Mouse (Mus musculus): ENCODE measurements around the gene Rasgrf2. TPM values are rescaled to one million over a fixed set of nuclear protein-coding genes. Genes with fewer than 3 reads are reported as not detected.
"Not testable (repeated sequence)": the region's sequence is repeated elsewhere in the genome, so short reads cannot be mapped to it uniquely, and the experiment has no call there.

Rasgrf2 gene
- 1 to 10 TPM; 6.0 to 6.9 TPM for total RNA-seq (2021)

DNA sequence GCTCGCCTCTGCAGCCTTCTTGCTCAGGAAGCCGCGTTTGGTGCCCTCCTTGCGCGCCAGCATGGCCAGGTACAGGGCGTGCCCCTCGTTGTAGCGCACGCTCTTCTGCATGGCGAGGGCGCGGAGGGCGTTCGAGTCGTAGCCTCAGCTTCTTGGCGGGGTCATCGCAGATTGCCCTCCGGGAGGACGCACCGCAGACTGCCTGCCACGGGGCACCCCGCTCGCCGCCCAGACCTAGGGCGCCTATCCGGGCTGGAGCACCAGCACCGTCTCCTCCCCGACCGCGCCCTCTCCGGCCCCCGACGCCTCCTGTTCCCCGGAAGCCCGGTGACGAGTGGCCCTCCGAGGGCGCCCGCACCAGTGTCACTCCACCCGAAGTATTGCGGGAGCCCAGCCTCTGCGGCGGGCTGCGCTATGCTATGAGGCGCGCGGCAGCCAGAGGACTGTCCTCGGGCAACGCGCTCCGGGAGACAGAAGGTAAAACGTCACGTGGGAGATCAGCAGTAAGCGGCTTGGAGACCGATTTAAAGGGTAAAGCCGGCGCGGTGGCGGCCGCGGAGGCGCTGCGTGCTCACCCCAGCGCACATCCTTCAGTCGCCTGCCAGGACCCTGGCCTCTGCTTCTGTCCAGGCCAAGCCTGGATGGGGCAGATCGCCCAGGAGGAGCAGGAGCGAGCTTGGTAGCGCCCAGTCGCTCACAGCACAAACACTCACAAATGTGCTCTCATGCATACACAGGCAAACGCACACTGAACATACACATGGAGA, at the start of gene Rasgrf2:
Gene Rasgrf2, minus strand, starts transcription at position 273 of the 767 bp plus-strand sequence.
- DNase-seq (ENCODE audit: low spot score): no peak

DNA sequence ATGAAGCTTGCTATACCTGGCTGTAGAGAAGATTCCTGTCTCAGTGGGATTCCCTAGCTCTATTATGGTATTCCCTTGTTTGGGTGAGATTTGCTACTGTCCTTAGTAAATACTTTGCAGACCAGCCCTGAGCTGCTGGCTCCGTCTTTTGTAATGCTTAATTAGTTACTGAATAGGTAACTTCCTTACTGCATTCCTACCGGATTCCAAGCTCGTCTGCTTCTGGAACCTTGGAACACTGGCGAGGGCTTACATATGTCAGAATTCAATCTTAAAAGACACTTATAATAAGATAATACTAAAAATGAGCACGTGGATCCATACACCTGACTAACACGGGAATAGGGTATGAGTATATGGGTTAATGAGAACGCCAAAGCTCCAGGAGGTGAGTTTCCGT, 41.2 kb upstream of the Rasgrf2 start:
- DNase-seq (ENCODE audit: low spot score); intact Hi-C loops (cut with DNase I): not testable (repeated sequence)

More for the DNA sequence above, at the start of gene Rasgrf2:
- intact Hi-C loops (cut with DNase I): no loop called here

DNA sequence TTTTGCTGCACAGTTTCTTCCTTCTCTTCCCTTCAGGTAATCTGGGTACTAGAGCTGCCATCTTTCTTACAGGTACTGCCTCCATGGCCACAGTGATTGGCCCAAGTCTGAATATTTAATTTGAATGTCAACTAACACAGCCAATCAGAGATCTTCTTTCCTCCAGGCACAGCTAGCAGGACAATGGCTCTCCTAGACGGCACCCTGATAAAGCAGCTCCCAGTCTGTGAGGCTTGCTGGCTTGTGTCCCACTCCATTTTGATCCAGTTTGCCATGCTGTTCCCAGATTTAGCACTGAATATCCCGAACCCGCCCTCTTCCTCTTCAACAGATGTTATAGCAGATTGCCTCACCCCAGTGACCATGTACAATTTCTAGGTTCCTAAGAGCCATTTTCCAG, 19.1 kb upstream of the Rasgrf2 start:
- no peak for DNase-seq (ENCODE audit: low spot score)
- intact Hi-C loops (cut with DNase I): no loop called here

DNA sequence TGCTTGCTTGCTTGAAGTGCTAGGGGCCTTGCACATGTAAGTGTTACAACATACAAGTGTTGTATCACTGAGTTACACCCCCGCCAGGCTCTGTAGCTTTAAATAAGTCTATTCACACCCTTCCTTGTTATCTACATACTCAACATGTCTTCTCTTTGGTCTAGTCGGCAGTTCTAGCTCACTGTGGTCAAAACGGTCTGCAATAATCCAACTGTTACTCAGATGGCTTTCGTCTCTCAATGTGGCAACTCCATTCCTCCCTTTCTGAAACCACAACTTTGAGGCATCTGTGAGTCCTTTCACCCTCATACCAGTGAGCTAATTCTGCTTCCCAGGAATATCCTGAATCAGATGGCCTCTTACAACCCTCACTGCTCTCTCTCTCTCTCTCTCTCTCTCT, 17.4 kb upstream of the Rasgrf2 start:
- intact Hi-C loops (cut with DNase I): no loop called here
- no peak for DNase-seq (ENCODE audit: low spot score)

DNA sequence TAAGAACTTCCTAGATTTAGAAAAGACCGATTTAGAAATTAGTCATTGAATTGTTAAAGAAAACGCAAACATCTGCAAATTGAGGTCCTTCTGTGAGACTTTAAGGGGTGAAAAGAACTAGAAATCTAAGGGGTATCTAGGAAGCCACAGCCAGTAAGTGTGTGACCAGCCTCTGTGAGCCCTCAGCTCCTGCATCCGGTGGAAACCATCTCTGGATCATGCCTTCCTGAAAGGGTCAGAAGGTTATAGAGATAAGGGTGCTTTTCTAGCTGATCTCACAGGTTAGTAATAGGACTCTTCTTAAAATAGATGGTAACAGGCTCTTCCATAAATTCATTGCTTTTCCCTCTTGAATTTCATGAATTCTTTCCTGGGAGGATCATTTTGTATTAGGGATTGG, 3.3 kb upstream of the Rasgrf2 start:
- intact Hi-C loops (cut with DNase I): no loop called here

DNA sequence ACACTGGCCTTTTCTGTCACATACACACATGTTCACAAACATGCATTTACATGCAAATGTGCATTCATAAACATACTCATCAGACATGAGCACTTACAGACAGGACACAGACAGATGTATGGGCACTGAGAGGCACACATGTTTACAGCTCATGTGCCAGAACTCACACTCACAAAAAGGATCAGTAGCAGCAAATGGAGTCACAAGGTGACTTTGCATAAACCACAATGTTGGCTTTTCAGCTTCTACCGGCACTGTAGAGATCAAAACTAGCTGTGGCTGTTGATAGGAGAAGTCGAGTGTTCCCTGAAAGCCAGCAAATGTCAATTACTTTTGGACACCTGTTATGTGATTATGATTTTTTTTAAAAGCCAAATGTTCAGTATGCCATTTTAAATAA, 1.1 kb upstream of the Rasgrf2 start:
- intact Hi-C loops (cut with DNase I): no loop called here
- DNase-seq (ENCODE audit: low spot score): no peak

More for the DNA sequence above, 3.3 kb upstream of the Rasgrf2 start:
- DNase-seq (ENCODE audit: low spot score): no peak

DNA sequence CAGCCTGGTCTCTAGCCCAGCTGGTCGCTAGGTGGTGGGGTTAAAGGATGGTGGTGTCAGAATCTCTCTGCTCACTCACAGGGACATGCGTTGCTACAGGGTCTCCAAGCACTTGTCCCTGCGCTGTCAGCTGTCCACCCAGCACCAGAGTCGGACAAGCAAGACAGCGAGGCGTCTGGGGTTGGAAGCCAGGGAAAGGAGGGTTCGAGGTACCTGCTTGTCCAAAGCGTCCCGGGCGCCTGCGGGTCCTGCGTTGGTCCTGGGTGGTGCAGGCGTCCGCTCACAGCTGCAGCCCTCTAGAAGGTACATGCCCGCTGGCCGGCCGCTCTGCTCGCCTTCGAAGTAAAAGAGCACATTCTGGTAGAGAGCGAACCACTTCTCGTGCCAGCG, 467 bp downstream of the Rasgrf2 start:
- intact Hi-C loops (cut with DNase I): no loop called here
- DNase-seq (ENCODE audit: low spot score): no peak

DNA sequence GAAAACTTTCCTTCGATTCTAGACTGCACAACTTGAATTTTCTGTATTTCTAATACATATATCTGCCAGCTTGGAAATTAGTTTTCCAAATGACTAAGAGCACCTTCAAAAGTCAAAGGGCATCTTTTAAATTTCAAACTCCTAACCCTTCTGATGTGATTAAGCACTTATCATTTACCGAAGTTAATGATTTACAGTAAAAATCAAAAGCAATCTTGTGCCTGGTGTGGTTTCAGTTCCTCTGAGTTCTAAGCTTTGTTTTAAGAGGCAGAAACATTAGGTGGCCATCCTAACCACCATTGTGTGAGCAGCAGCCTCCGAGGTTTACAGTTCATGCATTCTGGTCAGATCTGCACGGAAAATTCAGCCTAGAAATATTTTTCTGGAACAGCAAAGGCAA, 1.6 kb downstream of the Rasgrf2 start:
- intact Hi-C loops (cut with DNase I): no loop called here
- DNase-seq (ENCODE audit: low spot score): no peak

DNA sequence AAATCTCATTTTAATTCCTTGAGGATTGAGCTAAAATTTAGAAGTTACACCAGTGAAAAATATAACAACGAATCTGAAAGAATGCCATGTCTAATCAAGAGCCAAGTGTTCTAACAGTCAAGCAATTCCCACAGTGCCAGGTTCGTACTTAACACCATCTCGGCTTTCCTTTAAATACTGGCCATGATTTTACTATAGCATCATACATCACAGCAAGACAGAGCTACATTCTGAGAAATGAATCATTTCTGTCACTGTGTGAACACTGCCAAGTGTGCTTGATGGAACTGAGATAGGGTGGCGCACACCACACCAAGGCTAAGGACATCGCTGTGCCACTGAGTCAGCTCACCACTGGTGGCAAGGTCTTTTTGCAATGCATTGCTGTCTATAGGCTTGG, 5.6 kb downstream of the Rasgrf2 start:
- intact Hi-C loops (cut with DNase I): no loop called here
- DNase-seq (ENCODE audit: low spot score): no peak

DNA sequence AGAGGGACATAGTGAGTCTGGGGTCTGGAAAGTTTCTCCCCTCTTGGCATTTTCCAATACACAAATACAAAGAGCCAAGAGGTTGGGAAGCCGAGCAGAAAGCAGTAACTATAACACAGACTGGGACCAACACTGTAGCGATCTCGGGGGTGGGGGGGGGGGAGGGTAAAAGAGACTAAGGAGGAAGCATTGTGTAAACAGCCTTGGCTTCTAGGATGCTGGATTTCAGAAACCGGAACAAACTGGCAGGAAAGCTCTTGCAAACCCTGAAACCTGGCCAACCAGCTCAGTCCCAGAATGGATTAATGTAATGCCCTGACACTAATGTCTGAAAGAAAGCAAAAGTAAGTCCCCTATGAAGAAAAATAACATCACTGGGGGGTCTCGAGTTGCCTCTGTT, 11.8 kb downstream of the Rasgrf2 start:
- no peak for DNase-seq (ENCODE audit: low spot score)
- intact Hi-C loops (cut with DNase I): no loop called here

DNA sequence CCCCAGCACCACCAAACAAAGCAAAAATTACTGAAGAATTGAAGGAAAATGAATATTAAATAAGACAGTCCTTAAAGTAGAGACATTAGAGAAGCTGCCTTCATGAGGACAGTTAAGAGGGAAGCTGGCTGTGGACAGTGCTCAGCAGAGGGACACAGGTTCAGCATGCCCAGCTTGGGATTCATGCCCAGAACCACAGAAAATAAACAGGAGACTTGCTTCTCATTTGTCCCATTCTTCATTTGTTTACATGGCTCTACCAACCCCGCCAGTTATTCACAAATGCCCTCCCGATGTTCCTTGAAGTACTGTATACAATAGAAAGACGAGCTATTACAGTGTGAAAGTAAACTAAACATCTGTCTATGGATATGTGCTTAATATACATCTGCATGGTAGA, 17.4 kb downstream of the Rasgrf2 start:
- intact Hi-C loops (cut with DNase I): no loop called here
- DNase-seq (ENCODE audit: low spot score): no peak

DNA sequence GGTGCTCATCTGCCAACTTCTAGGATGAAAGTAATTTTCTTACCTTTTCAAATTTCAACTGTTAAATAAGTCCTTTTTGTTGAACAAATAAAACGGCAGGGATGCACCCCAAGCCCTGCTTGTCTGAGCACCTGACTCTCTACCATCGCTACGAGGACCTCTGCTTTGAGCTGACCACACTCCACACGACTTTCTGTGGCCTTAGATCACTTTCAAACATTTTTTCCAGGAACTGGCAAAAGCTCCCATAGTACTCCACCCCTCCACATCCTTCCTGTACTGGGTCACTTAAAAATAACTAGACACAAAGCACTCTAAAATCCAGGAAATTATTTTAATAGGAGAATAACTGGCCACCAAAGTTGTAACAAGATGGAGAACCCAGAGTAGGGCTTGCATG, 23.2 kb downstream of the Rasgrf2 start:
- DNase-seq (ENCODE audit: low spot score): no peak
- intact Hi-C loops (cut with DNase I): no loop called here

DNA sequence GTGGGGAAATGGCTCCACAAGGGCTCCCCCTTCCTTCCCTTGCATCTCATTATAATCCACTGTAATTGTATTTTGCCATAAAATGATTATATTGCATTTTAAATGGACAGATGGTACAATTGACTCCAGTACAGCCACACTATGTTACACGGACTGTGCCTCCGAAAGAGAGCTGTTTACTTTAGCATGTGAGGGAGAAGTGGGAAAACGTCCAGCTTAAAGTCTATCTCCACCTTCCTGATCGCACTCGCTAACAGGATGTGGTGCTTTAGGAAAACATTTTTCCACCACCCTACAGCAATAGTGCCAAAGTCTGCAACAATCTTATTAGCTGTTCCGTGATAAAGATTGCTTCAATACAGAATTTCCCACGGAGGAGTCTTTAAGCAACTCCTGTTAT, 27.2 kb downstream of the Rasgrf2 start:
- DNase-seq (ENCODE audit: low spot score): no peak
- intact Hi-C loops (cut with DNase I): no loop called here

DNA sequence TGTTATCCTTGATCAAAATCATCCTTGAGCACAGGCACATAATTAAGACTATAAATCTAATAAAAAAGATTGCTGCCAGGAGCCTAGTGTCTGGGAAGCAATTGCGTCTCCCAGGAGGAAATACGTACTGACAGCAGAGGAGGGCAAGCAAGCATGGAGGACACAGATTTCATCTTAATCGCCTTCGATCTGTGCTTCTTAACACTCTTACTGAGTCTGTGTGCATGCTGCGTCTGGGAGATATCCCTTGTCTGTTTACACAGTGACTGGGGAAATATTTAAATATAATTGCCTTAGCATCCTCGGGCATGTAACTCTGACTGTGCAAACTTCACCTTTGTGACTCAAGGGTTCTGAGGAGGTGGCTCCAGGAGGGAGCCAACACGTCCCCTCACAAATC, 33.0 kb downstream of the Rasgrf2 start:
- intact Hi-C loops (cut with DNase I): no loop called here
- DNase-seq (ENCODE audit: low spot score): no peak

DNA sequence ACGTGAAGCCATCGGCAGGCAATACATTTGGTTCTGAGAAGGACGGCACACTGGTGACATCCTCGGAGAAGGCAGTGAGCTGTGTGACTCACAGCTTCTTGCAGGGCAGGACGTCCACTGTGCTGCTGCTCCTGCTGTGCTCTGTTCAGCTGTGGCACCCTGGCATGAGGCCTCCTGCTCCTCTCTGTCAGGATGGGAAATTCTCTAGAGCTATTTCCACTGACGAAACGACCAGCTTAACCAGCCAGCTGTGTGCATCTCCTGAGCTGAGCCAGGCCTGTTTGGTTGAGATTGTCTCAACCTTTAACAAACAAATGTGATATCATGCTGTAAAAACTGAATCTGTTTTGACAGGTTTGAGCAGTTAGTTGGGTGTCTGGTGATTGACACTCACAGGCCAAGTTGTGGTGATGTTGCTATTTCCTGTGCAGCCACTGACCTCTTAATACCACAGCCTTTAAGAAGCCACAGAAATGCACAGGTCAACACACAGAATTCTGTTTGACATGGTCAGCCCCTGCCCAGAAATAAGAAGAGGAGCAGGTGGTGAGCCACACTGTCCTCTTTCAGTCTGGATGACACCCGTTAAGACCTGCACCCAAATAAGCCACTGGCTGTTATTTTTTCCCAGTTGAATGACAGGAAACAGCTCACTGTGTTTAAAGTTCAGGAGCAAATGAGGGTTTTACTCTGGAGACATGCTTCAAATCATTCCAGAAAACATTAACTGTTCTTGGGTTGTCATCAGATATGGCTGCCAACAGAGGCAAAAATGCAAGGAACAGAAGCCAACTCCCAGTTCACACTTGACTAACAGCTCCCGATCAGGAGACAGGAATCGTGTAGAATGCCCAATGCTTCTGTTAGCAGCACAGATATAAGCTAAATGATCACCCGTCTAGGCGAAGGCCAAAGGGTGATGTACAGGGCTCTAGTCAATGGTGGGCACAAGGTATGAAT, 36.0 kb downstream of the Rasgrf2 start:
- intact Hi-C loops (cut with DNase I): no loop called here
- no peak for DNase-seq (ENCODE audit: low spot score)

DNA sequence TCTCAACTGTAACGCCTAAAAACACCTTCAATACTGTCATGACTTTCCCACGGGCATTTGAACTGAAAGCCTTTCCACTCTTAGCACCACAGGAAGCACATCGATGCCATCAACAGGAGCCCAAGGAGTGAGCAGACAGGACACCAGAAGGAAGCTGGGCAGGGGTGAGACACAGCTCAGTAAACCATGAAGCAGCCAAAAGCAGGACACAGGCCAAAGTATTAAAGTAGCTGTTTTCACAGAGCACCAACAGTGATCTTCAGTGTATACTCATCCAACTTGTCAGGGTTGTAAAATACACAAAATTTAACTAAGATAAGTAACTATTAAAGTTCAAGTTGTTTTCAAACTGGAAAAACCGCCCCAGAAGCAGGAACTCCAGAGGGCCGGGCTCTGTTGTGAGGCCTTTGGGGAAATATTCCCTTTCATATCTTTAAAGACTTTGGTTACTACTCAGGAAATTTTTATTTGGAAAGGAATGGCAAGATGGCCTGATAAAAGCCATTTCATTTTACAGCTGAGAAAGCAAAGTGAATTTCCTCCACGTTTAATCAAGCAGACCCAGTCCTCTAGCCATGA, 37.7 kb downstream of the Rasgrf2 start:
- intact Hi-C loops (cut with DNase I): no loop called here
- DNase-seq (ENCODE audit: low spot score): no peak

DNA sequence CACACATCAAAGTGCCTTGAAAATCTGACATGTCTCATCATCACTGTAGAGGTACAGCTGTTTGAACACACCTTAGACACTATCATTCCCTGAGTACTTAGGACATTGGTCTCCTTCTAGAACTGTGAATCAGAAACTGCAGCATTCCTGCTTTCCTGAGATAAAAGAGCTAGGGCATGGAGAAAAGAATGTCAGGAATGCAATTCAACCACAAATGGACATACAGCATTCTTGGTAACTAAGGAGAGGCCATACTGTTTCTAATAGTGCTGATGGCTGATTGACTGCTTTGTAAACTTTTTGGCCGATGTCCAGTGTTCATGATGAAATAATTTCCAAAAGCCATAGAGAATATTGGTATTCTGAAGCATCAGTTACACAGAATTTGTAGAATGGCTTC, 58.3 kb downstream of the Rasgrf2 start:
- intact Hi-C loops (cut with DNase I): no loop called here
- DNase-seq (ENCODE audit: low spot score): no peak

DNA sequence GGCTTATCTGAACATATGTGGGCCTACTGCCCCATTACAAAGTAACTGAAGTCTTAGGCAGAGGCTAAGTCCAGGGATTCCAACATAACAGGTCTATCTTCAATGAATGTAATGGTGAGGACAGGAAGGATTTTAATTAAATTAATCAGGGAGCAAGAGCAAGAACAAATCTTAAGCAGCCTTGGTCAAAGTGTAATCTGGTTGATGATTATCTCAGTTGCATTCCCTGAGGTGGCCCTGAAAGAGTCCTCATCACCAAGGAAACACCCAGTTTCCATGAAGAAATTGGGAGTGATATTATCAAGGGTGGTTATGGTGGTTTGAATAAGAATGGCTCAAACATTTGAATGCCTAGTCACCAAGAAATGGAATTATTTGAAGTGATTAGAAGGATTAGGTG, 62.8 kb downstream of the Rasgrf2 start:
- intact Hi-C loops (cut with DNase I): no loop called here
- no peak for DNase-seq (ENCODE audit: low spot score)

DNA sequence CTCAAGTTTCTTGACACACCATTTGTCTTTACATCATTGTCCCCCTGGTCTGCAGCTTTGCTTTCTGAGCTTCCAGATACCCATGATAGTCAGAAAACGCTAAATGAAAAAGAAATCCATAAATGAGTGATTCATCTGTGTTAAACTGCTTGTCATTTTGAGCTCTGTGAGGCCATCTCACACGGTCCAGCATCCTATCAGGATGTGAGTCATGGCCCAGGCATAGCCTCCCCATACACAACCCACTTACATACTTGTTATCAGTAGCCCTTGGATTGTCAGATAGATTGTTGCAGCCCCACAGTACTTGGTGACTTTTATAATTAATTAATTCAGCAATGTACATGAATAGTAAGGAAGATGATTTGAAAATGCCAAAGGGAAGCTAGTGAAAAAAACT, 63.6 kb downstream of the Rasgrf2 start:
- intact Hi-C loops (cut with DNase I): no loop called here

DNA sequence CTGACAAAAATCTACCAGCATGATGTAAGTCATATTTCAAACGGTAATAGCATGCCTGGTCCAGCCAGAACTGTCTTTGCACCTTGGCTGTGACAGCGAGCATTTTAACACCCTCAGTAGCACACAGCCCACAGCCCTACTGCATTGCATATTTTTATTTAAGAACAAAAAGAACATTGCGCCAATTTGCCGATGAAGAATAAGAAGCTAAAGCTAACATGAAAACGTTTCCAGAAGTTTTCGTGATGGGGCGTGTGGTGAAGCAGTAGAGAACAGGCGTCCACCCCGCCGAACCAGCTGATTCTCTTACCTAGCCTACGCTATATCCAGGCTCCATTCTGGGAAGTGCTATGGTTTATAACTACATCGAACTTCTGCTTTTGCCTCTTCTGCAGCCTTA, 77.7 kb downstream of the Rasgrf2 start:
- intact Hi-C loops (cut with DNase I): no loop called here
- DNase-seq (ENCODE audit: low spot score): no peak

More for the DNA sequence above, 63.6 kb downstream of the Rasgrf2 start:
- DNase-seq (ENCODE audit: low spot score): no peak

DNA sequence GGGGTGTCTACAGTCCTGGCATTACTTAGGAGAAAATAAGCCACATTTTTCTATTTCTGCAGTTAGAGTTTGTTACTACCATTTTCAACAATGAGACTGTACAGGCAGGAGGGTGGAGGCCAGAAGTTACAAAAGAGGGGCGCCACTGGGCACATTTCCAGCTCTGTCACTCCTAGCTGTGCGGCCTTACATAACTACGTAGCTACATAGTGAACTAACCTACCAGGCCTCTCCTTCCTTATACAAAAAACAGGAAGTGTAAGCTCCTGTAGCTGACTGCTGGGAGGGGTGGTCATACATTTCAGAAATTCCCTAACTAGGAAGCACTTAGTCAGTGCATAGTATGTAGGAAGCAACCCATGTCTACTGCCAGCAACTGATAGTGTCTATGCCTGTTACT, 78.5 kb downstream of the Rasgrf2 start:
- intact Hi-C loops (cut with DNase I): no loop called here
- DNase-seq (ENCODE audit: low spot score): no peak

Measured in heart, postnatal 25 days (tissue).